Mouse (Mus musculus): ENCODE results near the gene Rpl13a. TPM values are rescaled to one million over a fixed set of nuclear protein-coding genes. Genes with fewer than 3 reads are reported as not detected.
"Not testable (repeated sequence)": the region's sequence is repeated elsewhere in the genome, so short reads cannot be mapped to it uniquely, and the experiment has no call there.

Gene Rpl13a
- total RNA-seq, 2 experiments from 2014 or later: 613 to 620 TPM

DNA sequence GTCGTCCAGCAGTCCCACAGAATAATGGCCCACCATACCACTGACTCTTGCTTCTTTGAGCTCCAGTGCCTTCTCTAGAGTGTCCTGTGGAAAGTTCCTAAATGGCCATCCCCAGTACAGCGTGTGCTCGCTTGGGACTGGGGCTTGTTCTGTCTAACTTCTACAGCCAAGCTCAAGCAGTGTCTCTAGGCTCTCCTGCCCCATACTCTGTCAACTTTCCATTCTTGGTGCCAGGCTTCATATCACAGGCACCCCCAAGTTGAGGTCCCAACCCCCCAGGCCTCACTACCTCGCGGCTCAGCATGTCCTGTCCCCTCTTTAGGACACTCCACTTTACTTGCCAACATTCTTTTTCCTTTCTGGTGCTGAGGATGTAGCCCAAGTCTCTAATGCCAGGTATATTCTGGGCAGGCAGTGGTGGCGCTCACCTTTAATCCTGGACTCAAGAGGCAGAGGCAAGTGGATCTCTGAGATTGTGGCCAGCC, 31.8 kb upstream of the Rpl13a start:
- no peak for DNase-seq (ENCODE audit: low spot score)
- intact Hi-C loops (cut with DNase I): loop anchor here (5.0 kb wide), 1 partner anchor 137 kb away; no protein-coding TSS in a partner anchor

DNA sequence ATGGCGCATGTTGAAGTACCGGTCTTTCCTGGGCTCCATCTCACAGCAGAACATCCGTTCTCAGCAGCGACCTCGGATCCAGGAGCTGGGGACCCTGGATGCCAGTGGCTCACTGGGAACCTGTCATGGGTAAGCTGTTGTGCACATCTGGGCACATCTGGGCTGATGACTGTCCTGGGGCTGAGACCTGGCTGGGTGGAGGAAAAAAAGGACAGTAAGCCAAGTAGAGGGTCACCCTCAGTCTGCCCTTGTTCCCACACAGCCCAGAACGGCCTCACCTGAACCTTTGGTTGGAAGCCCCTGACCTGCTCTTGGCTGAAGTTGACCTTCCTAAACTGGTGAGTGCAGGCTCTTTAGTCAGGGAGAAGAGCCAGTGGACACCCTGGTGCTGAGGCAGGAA, 30.4 kb upstream of the Rpl13a start:
- no peak for DNase-seq (ENCODE audit: low spot score)
- intact Hi-C loops (cut with DNase I): no loop called here

DNA sequence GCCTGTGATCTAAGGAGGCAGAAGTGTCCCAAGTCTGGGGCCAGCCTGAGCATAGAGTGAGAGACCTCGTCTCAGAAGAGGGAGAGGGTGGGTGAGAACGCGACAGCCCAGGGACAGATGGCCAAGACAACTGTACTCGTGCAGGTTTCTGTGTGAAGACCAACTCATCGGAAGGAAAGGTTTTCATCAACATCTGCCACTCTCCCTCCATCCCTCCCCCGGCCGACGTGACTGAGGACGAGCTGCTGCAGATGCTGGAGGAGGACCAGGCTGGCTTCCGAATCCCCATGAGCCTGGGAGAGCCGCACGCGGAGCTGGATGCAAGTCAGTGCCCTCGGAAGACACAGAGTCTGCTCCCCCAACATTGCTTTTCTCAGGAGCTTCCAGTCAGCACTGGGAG, 28.9 kb upstream of the Rpl13a start:
- intact Hi-C loops (cut with DNase I): no loop called here
- no peak for DNase-seq (ENCODE audit: low spot score)

DNA sequence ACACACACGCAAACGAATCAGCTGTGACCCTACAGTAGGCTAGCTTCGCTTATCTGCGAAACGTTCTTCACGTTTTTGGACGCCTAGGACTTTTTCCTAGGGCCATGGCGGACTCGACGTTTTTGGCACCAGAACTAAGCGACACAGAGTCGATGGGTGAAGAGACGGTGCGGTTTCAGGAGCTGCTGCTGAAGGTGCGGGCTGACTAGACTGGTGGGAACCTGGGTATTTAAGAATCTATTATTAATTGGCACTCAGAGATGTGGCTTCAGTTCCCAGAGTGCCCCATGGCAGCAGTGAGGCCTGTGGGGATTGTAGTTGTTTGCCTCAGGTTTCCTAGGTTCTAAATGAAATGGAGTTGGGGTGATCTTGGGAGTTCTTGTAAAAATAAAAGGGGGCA, 27.6 kb upstream of the Rpl13a start:
- DNase-seq (ENCODE audit: low spot score): no peak
- intact Hi-C loops (cut with DNase I): no loop called here

DNA sequence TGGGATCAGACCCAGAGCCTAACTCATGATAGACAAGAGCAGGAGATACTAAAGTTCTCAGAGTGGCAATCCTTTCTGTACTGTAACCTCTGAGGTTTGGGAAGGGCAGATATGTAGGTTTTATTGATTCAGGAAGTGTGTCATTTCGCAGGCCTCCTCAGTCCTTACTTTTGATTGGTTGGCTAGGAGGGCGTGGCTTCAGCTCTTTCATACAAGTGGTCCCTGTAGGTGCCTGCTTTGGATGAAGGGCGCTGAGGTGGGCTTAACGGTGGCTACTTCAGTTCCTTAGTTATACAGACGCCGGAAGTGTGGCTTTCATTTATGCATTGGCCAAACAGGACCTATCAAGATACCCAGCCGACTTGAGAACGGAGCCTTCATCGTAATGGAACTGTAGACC, 27.0 kb upstream of the Rpl13a start:
- intact Hi-C loops (cut with DNase I): no loop called here

DNA sequence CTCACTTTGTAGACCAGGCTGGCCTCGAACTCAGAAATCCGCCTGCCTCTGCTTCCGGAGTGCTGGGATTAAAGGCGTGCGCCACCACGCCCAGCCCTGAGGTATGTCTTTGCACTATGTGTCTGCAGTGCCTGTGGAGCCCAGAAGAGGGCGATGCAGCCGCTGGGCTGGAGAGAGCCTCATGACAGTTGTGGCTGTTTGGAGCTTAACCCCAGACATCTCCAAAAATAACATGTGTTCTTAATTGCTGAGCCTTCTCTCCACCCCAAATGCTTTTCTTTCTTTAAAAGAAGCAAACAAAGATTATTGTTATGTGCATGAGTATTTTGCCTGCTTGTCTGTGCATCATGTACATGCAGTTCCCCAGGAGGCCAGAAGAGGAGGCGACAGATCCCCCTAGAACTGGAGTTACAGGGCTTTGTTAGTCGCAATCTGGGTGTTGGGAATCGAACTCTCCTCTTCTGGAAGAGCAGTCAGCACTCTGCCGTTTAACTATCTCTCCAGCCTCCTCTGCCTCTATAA, 26.5 kb upstream of the Rpl13a start:
- intact Hi-C loops (cut with DNase I): no loop called here
- DNase-seq (ENCODE audit: low spot score): no peak

More for the DNA sequence above, 27.0 kb upstream of the Rpl13a start:
- DNase-seq (ENCODE audit: low spot score): no peak

DNA sequence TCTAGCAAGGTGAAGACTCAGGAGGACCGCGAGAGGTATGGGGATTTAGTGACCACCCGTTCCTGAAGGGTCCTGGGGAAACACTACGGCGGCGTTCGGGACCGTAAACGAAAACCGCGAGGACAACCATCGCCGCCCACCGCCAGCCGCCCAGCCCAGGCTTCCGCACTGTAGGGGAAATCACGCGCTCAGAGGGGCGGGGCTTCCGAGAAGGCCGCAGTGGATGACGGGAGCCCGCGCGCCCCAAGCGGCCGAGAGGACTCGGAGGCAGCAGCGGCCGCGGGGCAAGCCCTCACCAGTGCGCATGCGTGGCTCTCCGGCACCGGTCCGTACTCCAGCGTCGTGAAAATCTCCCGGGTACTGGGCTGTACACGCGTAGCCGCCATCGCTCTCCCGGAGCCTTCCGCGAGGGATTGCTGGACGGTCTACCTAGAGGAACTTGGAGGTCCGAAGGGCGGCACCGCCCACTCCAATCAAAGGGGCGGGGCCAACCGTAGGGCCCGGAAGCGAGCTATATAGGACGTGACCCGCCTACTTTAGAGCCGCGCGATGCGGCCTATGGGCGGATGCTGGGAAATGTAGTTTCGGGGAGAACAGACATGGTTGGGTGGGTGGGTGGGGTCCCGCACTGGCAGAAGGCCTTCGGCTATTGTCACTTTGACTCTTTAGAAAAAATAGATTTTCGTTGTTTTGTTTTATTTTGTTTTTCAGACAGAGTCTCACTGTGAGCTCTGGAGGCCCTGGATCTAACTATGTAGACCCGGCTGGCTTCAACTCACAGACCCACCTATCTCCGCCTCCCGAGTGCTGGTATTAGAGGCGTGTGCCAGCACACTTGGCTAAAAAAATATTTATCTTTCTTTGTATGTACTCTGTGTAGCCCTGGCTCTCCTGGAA, 25.8 kb upstream of the Rpl13a start, which contains the start of the genes Pih1d1 and Aldh16a1:
Gene Pih1d1 (plus strand): TSS at position 208 of the 897 bp plus-strand sequence.
Gene Aldh16a1 (minus strand): TSS at position 489 of the 897 bp plus-strand sequence.
- DNase-seq (ENCODE audit: low spot score): peak; percentile 95
- intact Hi-C loops (cut with DNase I): no loop called here

DNA sequence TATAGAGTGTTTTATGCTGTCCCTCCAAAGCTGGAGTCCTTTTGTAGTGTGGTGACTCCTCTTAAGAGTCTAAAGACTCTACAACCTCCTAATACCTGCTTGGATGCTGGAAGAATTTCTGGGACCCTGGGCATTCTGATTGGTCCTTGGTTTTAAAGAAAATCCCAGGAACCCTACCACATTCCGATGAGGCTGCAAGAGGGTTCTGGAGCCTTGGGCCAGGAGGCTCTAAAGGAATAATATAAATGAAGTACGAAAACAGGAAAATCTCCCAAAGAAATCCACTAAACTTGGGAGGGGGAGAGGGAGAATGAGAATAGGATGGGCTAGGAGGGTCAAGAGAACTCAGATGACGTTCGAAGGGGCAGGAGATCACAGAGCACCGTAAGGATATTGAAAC, 25.0 kb upstream of the Rpl13a start:
- intact Hi-C loops (cut with DNase I): no loop called here
- DNase-seq (ENCODE audit: low spot score): no peak

DNA sequence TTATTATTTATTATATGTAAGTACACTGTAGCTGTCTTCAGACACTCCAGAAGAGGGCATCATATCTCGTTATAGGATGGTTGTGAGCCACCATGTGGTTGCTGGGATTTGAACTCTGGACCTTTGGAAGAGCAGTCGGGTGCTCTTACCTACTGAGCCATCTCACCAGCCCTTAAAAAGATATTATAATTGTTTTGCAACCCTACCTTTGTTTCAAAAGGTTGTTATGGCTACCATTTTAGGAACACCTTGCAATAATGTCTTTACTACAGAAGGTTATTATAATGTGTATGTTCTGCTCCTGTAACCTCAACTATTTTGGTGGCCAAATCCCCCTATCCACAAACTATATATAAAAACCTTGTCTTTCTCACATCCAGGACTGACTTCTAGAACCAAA, 24.5 kb upstream of the Rpl13a start:
- intact Hi-C loops (cut with DNase I); DNase-seq (ENCODE audit: low spot score): not testable (repeated sequence)

DNA sequence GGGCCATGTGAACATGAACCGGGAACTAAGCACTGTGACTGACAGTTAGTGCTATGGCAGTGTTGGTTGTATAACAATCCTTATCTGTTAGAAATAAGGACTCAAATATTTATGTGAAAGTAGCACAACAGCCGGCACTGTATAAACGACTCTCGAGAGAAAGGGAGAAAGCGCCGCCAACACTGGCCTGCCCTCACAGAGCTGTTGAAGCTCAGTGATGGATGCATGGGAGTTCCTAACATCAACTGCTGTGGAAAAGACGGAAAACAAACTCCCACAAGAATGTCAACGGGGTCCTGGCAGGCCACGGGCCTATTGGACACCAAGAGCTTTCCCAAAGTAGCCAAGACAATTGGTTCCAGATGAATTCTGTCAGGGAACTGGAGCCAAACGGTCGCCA, 22.7 kb upstream of the Rpl13a start:
- intact Hi-C loops (cut with DNase I): no loop called here
- DNase-seq (ENCODE audit: low spot score): peak; percentile 62

DNA sequence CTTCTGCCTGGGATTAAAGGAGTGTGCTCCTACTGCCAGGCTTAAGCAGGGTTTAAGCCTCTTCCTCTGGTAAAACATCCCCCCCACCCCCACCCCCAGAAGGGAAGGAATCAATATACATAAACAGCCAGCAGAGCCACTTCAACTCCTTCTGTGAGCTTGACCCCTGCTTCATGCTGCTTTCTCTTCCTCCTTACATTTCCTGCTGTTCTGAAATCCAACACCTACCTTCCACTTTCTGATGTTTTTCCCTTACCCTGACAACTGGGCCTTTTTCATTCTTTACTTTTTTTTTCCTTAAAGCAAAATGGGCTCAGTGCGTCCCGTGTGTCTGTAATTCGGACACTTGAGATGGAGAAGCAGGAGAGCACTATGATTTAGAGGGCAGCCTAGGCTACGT, 21.8 kb upstream of the Rpl13a start:
- DNase-seq (ENCODE audit: low spot score): no peak
- intact Hi-C loops (cut with DNase I): no loop called here

DNA sequence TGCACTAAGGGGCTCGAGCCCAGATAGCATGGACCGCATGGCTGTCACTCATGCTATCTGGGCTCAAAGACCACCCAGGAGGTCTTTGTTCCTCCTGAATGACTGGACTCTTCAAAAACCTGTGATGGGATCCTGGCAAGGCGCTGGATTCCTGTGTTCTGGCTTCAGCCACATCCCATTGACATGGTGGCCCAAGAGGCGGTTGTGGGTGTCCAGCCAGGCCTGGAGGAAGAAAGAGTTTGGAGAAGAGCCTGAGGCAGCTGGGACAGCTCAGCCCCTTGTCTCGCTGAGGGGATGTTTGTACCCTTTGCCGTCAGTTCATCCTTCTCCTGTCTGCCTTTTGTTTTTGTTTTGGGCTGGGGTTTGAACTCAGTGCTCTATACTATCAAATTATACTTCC, 21.0 kb upstream of the Rpl13a start:
- intact Hi-C loops (cut with DNase I): no loop called here
- DNase-seq (ENCODE audit: low spot score): peak; percentile 57

DNA sequence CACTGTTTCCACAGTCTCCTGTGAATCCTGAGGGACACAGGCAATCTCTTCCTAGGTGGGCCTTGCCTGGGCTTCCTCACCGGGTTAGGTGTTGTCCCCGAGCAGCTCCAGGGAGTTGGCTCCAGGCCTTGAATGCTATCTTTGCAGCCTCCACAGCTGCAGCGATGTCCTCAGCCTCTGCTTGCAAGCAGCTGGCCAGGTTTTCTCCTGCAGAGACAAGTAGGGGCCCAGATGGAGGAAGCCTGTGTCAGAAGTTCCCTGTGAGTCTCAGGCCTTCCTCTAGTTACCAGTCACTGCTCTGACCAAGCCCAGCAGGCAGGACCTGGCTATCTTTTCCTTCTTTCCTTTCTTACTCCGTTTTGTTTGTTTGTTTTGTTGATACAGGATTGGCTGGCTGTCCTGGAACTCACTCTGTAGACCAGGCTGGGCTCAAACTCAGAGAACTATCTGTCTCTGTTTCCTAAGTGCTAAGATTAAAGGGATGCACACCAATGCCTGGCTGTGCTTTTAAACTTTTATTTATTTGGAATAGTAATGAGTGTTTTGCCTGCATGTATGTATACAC, 20.1 kb upstream of the Rpl13a start:
- intact Hi-C loops (cut with DNase I): no loop called here
- no peak for DNase-seq (ENCODE audit: low spot score)

DNA sequence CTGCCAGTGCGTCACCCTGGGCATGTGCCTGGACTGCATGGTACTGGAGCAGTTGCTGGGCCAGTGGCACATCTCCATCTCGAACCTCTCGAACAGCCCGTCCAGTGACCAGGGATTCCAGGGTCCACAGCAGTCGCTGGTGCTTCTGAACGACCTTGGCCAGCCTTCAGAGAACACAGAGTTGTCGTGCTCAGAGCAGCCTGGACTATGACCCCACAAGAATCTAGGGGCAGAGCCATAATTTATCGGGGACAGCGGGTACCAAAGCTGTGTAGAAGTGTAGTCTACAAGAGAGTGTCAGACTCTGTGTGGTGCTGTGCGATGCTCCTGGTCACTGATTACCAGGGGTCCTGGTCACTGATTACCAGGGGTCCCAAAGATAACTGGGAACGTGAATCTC, 19.3 kb upstream of the Rpl13a start:
- intact Hi-C loops (cut with DNase I): no loop called here
- no peak for DNase-seq (ENCODE audit: low spot score)

DNA sequence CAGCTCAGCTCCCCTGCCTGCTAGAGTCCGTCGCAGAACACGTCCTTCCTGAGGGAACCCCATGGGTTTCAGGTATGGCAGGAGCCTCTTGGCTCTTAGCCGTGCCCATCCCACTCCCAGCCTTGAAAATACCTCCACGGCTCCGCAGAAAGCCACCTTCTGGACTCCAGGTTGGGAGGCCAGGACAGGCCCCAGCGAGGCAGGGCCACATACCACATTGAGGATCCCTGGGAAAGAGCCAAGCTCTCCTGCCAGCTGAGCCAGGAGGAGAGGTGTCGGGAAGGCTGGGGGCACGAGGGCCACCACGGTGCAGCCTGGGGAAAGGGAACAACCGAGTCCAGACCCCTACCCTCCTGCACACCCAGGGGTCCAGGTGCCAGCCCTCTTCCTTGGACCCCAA, 18.7 kb upstream of the Rpl13a start:
- DNase-seq (ENCODE audit: low spot score): no peak
- intact Hi-C loops (cut with DNase I): no loop called here

DNA sequence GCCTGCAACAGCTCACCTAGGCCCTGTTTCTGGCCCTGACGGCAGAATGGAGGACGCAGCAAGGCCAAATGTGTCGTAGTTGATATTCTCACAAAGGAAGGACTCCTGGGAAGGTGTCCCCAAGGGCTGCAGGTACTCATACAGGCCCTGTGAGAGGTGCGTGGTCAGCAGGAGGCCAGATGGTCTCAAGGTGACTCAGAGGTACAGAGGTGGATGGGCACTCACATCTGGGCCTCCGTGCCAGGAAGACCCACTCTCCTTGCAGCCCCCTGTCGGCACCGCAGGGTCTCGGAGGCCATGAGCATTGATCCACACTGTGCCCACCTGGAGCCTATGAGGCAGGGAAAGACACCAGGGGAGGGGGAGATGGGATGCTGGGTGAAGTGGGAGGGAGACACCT, 16.9 kb upstream of the Rpl13a start:
- intact Hi-C loops (cut with DNase I): no loop called here
- no peak for DNase-seq (ENCODE audit: low spot score)

DNA sequence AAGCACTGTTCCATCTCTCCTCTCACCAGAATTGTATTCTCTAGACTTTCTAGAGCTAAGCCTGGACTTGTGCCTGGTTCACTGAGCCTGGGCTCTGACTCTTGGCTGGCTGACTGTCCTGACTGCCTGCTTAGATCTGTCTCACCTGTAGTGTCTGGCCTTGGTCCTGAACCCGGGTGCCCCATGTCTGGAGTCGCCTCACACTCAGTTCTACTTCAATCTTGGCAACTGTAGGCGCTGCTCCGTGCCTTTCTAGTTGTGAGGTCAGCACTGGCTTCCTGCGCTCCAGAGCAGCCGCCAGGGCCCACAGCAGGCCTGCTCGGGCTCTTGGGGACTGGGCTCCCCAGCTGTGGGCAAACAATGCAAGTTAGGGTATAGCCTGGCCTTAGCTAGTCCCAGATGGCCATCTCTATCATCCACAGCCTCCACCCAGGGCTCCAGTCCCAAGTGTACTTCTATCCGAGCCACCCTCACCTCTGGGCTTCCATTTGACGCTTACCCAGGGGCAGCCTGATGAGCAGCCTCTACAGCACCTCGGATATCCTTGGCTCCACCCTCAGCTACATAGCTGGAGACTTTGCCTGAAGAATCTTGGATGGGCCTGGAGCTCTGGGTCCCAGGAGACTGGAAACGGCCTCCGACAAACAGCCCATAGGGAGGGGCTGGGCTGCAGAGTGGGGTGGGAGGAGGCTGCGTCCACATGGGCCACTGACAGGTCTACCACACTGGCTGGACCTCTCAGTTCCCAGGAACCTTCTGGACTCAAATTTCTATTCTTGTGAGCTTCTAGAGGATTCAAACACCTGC, 16.0 kb upstream of the Rpl13a start:
- intact Hi-C loops (cut with DNase I): no loop called here
- DNase-seq (ENCODE audit: low spot score): no peak

DNA sequence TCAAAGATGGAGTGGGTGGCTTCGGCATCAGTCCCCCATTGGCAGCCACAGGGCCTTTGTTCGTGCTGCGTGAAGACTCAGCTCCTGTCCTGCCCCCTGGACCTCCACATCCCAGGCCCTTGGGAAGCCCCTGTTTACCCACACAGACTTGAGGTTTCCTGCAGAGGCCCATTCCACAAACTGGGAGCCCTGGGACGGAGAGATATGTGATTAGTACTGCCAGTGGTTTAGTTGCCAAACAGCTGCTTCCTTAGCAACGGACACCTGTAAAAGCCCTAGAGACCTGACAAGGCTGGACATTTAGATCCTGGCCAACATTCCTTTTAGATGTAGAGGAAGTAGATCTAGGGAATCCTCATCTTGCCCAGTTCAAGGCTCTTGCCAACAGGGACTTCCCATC, 13.4 kb upstream of the Rpl13a start:
- intact Hi-C loops (cut with DNase I): no loop called here
- no peak for DNase-seq (ENCODE audit: low spot score)

DNA sequence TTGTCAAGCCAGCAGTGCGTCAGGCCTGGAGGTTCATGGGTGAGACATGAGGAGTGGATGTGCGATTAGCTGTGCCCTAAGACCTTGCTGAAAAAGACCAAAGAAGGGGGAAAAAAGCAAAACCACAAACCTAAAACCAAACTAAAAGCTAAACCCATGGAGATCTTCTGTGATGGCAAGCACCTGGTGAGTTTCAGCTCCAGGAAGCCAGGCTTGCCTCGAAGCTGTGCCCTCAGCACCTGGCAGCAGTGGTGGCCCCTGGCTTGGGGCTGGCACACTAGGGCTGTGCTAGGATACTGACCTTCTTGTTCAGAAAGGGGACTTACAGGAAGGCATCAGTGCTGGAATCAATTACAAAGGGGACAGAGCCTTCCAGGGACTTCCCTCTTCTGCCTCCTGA, 12.8 kb upstream of the Rpl13a start:
- intact Hi-C loops (cut with DNase I): no loop called here
- DNase-seq (ENCODE audit: low spot score): no peak

Data from heart, postnatal 25 days (tissue).